Mouse (Mus musculus): ENCODE results near the gene Qars.
A peak's percentile ranks its signal among the peaks of the same experiment; 100 is the strongest.

The Qars gene

GRCm38 (mm10) chr9:108507619-108508434 lies at the start of gene Qars:
Gene Qars, plus strand, starts transcription at chr9:108507706.
- peak; percentile 94 for DNase-seq (ENCODE audit: low read depth, low spot score)

GRCm38 (mm10) chr9:108459939-108460318 lies 47.6 kb upstream of the Qars start:
- DNase-seq (ENCODE audit: low read depth, low spot score) = no peak

DNA sequence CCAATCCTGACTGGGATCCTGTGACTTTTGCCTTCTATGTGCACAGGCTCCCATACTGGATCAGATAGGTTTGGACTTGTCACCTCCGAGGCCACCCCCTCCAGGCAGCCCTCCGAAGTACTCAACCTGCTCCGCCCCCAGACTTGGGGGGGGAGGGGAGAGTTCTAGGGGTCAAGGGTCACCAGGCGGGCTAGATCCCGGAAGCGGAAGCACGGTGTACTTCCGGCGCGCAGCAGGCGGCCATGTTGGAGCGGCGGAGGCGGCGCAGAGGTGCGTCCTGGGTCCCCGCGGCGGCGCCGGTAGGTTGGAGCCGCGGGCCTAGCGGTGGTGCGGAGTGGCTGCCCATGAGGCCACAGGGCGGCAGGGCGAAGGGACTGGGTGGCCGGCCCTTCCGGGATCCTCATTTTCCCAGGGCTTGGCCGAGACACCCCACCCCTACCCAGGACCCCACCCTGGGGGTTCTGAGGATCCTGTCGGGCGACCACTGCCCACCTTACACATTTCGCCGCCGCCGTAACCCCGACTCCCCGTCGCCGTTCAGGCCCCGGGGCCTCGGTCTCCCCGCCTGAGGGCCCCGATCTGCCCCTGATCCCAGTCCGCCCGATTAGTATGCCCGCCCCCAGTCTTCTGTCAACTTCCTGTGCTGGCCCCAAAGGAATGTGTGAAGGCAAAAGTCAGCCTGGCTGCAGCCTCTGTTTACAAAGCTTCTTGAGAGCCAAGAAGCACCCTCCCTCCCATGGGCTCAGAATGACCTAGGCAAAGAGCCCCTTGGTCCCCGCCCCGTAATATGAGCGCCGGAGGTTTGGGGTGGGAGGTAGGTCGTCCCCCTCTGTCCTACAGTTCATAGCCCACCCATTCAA lies 47.0 kb upstream of the Qars start, which contains the start of gene Ccdc71:
Ccdc71 (plus strand) TSS at position 209 of the 860 bp plus-strand sequence.
- DNase-seq (ENCODE audit: low read depth, low spot score) = peak; percentile 62

- DNase-seq (ENCODE audit: low read depth, low spot score) = no peak
Measured at GRCm38 (mm10) chr9:108461181-108461631, 46.3 kb upstream of the Qars start, which contains the start of gene Klhdc8b. Gene Klhdc8b, minus strand, starts transcription at chr9:108461581.

DNA sequence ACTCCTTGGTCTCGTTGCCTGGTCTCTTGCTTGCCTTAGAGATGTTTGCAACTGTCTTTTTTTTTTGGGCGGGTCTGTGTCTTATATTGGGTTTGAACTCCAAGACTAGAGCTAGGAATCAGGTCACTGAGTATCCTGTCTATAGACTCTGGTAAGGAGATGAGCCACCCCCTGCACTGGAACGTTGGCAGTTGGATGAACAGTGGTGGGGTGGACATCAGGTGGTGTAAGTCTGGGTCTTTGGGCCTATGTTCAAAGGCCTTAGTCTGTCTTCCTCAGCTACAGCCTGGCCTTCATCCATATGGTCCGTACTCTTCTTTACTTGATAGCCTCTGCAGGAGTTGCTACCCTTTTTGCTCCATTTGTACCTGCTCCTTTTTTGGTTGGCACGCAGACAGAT lies 45.8 kb upstream of the Qars start:
- no peak for DNase-seq (ENCODE audit: low read depth, low spot score)

GRCm38 (mm10) chr9:108462192-108462591 lies 45.3 kb upstream of the Qars start:
- DNase-seq (ENCODE audit: low read depth, low spot score) = no peak

DNA sequence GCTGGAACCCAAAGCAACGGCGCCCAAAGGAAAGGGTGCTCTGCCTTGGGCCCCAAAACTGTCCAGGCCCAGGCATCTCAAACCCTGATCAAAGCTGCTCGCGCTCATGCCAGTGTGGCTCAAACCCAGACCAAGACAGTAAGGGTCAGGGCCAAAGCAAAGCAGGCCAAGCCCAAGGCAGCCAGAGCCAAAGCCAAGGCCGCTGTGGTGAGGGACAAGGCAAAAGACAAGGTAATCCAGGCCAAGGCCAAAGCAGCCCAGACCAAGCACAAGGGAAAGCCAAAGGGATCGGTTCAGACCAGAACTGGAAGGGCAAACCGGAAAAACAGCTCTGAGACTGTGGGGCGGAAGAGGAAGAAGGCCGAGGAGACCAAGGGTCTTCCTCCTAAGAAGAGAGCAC lies 43.8 kb upstream of the Qars start:
- DNase-seq (ENCODE audit: low read depth, low spot score) = no peak

GRCm38 (mm10) chr9:108466219-108466618 lies 41.3 kb upstream of the Qars start:
- no peak for DNase-seq (ENCODE audit: low read depth, low spot score)

GRCm38 (mm10) chr9:108469430-108469829 lies 38.1 kb upstream of the Qars start:
- no peak for DNase-seq (ENCODE audit: low read depth, low spot score)

DNA sequence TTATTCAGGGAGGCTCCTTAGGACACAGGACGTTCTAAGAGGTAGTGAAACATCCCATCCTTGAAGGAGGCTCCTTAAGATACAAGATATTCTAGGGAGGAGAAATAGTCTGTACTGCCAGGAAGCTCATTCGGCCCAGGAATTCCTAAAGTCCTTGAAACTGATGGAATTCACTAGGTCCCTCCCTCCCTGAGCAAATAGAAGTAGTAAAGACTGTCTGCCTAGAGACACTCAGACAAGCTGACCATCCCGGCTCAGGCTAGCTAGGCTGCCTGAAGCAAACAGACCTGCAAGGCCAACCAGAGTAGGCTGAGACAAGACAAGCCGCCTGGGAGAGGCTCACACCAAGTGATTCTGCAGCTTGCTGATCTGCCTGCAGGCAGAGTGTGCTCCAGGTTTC lies 37.7 kb upstream of the Qars start:
- DNase-seq (ENCODE audit: low read depth, low spot score) = no peak

DNA sequence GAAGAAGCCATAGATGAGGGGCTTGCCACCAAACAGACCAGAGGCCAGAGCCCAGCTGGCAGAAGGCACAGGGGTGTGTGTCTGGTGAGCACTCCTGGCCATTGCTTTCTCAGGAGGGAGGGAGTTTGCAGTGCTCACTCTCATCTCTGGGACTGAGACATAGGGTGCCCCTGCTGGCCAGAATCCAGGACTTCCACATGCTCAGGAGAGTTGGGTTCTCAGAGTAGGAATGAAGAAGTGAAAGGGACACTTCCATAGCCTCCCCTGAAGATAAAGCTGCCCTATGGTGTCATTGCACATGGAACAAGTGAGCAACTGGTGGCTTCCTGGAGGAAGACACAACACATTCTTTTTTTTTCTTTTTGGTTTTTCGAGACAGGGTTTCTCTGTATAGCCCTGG lies 33.0 kb upstream of the Qars start:
- DNase-seq (ENCODE audit: low read depth, low spot score) = no peak

DNA sequence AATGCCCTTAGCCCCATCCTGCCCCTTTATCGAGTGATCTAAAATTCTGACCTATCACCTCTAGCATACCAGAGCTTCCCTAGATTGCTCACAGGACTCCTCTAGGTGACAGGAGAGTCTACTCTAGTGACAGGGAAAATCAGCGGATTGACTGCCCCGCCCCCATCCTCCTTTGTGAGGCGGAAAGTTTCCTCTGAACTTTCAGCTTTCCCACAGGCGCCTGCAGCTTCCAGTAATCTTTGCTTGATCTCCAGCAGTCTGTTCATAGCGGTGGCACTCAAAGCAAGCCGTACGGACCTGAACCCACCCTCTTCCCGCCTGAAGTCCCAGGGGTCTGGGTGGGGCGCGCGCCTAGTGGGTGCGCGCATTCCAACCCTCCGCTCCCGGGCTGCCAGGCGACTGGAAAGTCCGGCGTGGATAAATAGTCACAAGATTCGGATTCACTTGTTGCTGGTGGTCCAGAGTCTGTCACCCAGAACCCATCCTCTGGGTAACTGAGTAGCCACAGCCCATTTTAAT lies 28.8 kb upstream of the Qars start:
- no peak for DNase-seq (ENCODE audit: low read depth, low spot score)

GRCm38 (mm10) chr9:108479241-108479640 lies 28.3 kb upstream of the Qars start:
- no peak for DNase-seq (ENCODE audit: low read depth, low spot score)

DNA sequence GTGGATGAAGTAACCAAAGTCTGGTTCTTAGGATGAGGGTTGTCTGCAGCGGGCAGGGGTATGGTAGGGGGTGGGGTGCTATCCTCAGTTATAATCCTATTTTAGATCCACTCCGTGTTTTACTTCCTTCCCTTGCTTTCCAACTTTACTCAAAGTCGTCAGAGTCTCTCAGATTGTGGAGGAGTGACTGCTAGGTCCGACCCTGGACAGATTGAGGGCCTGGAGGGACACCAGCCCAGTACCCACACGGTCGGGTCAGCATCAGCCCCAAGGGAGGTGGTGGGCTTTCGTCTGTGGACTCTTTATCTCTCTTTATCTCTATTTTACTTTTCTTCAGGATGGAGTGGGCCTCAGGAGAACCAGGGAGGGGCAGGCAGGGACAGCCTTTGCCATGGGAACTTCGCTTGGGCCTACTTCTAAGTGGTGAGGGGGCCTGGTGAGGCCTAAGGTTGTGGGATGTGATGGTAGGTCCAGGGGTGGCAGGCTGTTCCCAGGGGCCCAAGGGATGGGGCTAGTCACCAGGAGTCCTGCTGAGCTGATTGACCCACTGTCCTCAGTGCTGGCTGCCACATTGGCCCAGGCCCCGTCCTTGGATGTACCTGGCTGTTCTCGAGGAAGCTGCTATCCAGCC lies 27.7 kb upstream of the Qars start, which contains the start of gene Lamb2:
Lamb2 (plus strand) TSS at position 16 of the 631 bp plus-strand sequence.
- DNase-seq (ENCODE audit: low read depth, low spot score) = no peak

DNA sequence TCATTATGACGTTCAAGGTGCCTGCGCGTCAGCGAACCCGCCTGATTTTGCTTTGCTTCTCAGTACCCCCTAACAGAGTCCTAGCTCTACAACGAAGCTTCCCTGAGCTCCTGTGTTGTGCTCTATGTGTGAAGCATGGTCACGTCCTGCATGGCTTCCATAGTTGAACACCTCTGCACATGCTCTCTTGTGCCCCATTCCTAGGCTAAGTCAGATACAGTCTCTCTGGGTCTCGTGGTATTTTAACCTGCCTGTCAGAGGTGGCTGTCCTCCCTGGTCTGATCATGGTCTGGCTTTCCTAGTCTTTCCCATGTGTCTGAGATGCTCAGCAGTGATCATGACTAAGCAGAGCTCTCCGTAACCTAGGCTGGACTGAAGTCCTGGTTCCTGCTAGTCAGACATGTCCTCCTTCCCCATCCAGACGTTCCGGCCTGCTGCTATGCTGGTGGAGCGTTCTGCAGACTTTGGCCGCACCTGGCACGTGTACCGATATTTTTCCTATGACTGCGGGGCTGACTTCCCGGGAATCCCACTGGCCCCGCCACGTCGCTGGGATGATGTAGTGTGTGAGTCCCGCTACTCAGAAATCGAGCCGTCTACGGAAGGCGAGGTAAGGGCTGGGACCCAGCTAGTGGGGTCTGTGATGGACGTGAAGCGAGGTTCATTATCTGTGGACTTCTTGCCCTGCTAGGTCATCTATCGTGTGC lies 26.5 kb upstream of the Qars start:
- DNase-seq (ENCODE audit: low read depth, low spot score) = no peak

DNA sequence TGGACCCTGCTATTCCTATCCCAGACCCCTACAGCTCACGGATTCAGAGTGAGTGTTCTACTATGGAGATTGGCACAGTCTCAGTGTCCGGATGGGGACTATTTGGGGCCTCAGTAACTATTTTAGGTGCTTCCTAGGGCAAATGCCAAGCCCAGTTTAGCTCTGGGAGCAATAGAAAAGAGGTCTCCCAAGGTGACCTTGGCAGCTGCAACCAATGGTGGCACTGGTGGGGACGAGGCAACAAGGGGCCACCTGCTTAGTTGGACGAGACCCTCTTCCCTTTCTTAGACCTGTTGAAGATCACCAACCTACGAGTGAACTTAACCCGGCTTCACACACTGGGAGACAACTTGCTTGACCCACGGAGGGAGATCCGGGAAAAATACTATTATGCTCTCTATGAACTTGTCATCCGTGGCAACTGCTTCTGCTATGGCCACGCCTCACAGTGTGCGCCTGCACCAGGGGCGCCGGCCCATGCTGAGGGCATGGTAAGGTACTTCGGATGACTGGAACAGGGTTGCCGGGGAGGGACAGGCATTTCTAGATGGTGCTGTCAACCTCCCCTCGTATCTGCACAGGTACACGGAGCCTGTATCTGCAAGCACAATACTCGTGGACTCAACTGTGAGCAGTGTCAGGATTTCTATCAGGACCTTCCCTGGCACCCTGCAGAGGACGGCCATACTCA lies 25.8 kb upstream of the Qars start:
- no peak for DNase-seq (ENCODE audit: low read depth, low spot score)

GRCm38 (mm10) chr9:108483051-108483790 lies 24.3 kb upstream of the Qars start:
- no peak for DNase-seq (ENCODE audit: low read depth, low spot score)

DNA sequence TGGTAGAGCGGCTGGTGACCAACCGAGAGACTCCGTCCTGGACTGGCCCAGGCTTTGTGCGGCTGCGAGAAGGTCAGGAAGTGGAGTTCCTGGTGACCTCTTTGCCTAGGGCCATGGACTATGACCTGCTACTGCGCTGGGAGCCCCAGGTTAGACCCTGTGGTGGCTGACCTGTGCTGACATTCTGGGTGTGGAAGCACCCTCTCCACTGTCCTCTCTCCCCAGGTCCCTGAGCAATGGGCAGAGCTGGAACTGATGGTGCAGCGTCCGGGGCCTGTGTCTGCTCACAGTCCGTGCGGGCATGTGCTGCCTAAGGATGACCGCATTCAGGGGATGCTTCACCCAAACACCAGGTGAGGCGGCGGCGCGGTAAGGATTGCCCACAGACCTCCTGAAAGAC lies 23.5 kb upstream of the Qars start:
- DNase-seq (ENCODE audit: low read depth, low spot score) = no peak

- DNase-seq (ENCODE audit: low read depth, low spot score) = no peak
Measured at GRCm38 (mm10) chr9:108485301-108485875, 22.1 kb upstream of the Qars start.
